Mouse (Mus musculus) right cerebral cortex, postnatal 10 days (tissue): ENCODE data around the gene Zfyve19.

Experiments used
- DNase-seq, 2 experiments: peaks; one replicate each; pipeline ENCODE4 v3.0.0; 2021; ENCODE audit warnings: low spot score in 2 of 2

The Zfyve19 gene

DNA sequence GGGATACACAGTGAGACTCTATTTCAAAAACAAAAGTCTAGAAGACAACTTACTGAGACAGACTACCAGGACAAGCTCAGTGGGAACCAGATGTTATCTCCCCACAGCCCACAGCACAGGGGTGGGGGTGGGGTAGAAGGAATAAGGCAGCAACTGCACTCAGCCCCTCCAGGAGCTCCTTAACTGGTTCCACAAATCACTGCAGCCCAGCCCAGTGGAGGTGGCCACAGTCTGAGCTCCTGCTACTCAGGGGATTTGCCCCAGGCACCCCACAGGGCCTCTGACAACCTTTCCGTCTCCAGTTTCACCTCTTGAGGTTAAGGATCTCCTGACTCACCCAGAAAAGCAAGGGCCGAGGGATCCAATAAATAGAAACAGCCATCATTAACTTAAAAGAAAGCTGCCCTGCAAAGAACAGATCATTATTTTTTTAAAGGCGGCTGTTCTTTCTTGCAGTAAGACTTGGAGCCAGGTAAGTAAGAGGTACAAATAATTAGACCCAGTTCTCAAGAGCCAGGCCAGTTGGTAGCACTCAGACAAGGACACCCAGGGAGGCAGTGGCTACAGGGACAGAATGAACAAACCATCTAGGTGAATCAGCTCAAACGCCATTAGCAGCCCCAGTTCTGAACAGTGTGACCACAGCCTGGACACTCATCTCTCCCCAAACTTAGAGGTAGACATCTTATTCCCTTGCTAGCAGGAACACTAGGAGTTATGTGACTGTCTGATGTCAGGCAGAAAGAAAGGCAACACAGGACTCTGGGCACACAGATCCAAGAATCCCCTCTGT lies 11.9 kb upstream of the Zfyve19 start:
- DNase-seq, result no peak

DNA sequence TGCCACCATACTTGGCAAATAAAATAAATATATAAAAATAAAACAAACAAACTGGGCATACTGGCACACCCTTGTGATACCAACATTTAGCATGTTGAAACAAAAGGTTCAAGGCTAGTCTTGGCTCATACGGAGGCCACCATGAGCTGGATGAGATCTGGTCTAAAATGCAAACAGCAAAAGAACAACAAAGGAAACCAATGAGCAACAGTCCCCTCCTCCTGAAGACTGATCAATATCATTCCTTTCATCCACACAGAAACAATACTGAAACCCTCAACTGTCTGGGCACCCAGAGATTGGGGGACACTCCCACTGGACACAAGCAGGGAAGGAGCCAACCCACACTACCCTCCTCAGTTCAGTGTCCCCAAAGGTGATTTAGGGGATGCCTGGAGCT lies 10.9 kb upstream of the Zfyve19 start:
- no peak for DNase-seq

DNA sequence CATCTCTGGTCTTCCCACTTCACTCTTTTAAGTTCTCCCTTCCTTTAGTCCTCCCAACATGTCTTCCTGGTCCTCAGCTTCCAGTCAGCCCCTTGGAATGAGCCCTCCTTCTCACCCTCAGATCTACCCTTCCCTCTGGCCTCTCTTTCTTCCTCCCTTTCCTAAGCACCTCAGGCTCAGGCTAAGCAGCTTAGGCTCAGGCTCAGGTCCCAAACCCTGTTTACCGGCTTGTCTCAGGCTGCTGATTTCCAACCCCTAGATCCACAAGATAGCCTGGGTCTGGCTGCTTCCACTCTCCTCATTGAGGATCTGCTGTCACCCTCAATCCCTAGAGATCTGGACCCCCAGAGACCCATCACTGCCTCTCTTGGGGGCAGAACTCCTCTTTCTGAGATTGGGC lies 10.4 kb upstream of the Zfyve19 start:
- no peak for DNase-seq

DNA sequence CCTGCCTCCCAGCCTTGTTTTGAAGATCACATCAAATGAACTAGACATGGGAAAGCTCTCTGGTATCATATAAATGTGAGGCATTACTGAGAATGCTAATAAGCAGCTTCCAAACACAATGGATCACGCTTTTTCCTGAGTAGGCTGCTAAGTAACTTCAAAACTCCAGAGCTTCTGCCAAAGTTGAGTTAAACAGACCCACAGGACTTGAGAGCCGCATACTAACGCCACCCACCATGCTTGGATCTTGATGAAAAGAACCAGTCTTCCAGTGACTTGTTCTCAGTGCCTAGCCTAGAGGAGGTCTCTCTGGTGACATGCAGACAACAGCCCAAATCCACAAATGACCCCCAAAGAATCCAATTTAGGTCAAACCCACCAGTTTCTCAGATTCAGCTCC lies 9.5 kb upstream of the Zfyve19 start:
- DNase-seq, result no peak

DNA sequence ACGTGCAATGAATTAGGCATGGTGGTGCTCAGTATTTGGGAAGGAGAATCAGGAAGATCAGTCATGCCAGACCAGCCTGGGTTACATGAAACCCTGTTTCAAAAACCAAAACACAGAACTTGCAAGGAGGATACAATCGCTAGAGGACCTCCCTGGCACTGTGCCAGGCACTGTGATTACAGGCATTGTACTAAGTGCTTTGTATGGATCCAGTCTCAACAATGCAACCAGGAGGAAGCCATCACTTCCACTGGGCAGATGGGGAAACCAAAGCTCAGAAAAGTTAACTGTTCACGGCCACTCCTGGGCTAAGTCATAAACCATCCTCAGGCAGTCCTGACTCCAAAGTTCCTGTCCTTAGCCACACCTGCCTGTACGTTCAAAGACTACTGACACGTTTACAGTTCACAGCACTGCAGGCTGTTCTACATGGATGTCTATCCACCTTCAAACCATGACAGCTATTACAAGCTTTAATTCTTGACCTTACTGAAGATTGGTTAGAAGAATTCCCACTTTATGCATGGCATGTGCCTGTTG lies 5.4 kb upstream of the Zfyve19 start:
- peak in 1 of 2 experiments; percentile 45 for DNase-seq

DNA sequence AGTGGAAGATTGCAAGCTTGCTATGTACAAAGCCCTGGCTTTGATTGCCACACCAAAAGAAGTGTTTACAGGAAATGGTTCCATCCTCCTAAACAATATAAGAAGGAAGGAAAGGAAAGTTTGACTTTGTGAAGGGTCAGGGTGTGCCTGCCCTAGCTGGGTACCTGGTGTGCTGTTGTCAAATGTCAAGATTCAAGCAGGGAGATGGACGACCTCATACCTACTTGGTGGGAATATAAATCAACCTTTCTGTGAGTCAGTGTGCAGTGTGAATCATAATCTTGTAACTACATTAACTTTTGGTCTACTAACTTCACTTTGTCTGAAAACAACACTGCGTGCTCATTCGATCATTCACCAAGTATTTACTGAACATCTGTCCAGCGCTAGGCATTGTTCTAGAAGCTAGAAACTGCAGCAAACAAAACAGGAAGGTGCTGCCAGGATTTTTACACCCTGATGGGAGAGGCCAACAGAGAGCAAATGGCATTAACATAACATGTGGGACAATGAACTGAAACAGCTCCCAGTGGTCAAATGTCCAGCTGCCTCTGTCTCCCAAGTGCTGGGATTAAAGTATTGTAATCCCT lies 4.5 kb upstream of the Zfyve19 start:
- DNase-seq, result no peak

DNA sequence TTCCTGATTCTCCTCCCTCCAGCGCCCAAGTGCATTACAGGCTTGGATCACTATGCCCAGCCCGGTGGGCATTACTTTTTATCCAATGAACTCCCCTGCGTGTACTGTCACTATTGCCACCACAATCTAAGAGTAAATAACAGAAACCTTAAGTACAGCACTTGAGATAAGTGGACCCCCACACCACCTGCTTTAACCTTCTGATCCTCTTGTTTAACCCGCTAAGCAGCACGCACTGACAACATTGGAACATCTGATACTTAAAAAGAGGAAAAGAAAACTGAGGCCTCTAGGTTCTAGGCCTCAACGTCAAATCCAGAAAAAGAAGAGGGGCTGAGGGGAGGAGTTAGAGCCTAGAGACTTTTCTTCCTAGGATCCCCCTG lies 465 bp upstream of the Zfyve19 start:
- DNase-seq, result no peak

DNA sequence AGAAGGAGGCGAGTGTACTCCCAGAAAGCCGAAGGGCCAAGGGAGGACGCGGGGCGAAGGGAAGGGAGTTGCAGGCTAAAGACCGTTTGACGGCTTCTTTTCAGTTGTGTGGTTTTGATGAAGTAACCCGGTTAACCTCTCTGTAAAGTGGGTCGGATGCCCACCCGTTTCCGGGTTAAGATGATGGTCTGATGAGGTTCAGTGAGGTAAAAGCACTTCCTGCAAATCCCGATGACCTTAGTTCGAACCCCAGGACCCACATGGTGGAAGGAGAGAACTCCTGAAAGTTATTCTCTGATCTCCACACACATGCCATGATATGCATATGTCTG lies 725 bp downstream of the Zfyve19 start:
- no peak for DNase-seq

DNA sequence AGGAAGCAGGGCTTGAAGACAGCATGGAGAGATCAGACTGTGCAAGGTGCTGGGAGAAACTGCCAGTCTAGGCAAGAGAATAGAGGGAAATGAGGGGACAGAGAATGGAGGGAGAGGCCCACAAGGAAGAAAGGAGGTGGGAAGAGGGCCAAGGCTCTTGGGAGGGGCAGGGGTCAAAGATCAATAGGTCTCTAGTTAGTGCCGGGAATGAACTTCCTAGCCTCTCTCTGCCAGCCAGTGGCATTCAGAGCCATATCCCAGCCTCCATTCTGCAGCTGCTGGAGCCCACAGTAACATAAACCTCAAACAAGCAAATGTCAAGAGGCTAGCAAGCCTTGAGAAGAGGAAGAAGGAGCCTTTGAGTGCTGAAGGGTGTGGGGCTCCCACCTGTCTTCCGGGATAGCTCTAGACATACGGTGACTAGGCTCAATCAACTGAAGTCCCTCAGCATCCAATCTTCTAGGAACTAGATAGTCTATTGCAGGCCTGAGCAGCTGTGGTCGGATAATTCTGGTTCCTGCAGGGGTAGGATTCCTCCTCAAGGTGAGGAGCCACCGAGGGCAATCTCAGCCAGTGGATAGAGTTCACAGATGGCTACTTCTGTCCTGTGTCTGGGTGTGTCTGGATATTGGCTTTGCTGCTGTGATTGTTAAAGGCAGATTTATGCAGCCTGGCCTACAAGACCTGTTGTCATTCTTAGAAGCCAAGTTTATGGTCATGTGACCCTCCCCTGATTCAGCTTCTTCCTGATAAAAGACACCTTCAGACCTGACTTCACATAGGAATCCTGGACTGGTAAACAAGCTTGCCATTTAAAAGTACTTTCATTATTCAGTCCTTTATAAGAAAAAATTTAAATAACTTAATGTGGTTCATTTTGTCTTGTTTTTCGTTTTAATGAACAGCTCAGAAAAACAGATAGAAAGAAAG lies 21.6 kb downstream of the Zfyve19 start, which contains the start of gene Ppp1r14d:
Gene Ppp1r14d, minus strand, starts transcription at position 132 of the 930 bp plus-strand sequence.
- DNase-seq, result no peak

DNA sequence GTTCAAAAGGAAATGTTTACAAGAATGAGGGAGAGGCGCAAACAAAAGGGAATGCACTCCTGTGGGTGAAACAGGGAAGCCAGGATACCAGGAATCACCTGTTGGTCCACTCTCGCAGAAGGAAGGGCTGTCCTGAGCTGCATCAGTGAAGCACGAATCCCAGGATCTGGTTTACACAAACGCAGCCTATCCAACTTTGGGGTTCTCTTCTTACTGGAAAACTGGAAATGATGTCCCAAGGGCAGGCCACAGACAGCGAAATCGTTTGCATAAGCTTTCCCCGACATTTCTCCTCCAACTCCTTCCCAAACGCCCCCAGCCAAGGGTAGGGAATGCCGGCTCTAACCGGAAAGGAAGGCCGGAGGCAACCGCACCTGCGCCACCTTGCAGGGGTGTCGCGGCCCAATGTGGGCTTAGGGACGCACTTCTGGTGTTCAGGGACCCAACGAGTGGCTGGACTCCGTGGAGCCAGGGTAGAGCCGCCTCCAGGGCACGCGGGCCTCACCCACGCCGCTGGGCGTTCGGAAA lies 28.3 kb downstream of the Zfyve19 start:
- no peak for DNase-seq

DNA sequence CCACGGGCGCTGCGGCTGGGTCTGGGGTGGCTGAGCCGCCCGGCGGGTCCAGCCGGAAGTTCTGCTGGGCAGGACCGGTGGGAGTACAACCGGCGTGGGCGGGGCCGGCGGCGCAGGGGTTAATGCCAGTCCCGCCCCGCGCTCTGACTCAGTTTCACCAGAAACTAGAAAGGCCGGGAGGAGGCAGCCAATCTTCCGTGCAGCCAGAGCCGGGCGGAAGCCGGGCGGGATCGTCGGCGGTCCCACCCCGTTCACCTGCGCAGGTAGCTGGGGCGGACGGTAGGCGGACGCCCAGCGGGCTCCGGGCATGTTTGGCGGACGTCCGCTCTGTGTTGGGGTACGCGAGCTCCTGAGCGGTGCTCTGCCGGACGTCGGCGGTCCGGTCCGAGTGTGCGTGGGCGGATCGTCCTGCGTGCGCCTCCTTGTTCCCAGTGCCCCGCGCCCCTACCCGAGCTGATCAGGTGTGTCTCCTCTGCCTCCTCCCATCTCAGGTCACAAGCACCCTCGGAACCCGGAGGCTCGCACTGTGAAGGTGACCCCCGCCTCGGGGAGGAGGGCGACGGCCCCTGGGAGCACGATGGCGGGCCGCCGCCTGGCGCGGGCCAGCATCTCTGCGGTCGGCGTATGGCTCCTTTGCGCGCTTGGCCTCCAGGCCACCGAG lies 28.9 kb downstream of the Zfyve19 start, which contains the start of gene Spint1:
Gene Spint1, plus strand, starts transcription at position 153 of the 661 bp plus-strand sequence.
- DNase-seq, result no peak

DNA sequence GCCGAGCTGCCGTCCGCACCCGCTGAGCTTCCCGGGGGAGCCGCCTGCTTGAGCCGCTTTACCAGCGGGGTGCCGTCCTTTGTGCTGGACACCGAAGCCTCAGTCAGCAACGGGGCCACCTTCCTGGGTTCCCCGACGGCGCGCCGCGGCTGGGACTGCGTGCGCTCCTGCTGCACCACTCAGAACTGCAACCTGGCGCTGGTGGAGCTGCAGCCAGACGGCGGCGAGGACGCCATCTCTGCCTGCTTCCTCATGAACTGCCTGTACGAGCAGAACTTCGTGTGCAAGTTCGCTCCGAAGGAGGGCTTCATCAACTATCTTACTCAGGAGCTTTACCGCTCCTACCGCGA lies 29.4 kb downstream of the Zfyve19 start:
- peak in 1 of 2 experiments; percentile 35 for DNase-seq

DNA sequence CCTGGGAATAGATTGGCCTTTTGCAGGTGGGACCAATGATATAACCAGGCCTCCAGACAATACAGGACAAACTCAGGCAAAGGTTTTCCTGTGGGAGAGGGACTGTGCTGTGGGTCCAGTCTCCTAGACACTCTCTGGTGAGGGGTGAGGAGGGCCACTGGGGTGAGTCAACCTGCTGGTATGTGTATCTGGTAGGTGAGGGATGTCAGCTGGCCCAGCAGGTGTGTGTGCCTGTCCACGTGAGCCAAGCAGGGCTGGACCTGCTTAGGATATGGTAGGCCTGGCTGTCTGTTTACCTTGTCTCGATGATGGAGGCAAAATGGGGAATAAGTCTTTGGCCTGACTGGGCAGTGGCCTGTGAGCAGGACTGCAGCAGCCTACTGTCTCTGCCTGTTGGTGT lies 30.3 kb downstream of the Zfyve19 start:
- DNase-seq, result no peak

DNA sequence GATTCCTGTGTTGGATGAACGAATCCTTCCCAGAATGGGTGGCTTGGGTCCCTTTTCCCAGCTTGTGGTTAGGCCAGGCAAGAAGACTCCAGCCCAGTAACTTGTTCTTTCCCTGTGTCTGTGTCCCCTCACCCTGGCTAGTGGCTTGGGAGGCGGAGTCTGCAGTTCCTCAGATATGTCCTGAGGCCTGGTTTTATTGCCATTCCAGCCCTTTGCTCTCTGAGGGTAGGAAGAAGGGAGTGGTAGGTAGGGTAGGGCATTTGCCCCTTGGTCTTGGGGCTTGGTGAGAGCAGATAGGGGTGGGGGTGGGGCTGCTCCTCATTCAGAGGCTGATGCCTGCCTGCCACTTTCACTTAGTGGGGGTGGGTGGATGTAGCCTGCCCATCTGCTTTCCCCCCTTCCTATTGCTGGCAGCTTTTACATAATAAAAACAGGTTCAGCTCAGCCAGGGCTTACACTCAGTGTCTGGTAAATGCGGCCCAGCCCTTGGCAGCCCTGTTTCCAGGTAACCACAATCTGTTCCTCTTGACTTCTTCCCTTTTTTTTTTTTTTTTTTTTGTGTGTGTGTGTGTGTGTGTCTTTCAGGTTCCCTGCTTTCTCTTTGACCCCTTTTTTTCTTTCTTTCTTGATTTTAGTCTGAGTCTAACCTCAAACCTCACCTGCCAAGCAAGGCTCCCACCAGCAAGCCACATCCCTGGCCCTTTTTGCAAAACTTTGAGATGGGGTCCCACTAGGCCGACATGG lies 31.8 kb downstream of the Zfyve19 start:
- no peak for DNase-seq

DNA sequence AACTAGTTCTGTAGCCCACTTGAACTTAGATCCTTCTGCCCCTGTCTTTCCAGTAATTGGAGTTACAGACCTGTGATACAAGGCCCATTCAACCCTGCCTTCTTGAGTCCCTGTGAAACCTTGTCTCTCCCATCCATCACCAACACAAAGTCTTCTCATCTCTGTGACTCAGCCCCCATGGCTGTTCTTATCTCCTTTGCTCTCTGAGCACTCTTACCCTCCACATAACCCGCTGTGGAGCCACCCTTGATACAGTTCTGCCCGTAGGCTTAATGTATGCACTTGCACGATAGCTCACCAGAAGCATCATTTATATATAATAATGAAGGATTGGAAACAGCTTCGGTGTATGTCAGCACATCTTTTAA lies 32.4 kb downstream of the Zfyve19 start:
- DNase-seq, result no peak

DNA sequence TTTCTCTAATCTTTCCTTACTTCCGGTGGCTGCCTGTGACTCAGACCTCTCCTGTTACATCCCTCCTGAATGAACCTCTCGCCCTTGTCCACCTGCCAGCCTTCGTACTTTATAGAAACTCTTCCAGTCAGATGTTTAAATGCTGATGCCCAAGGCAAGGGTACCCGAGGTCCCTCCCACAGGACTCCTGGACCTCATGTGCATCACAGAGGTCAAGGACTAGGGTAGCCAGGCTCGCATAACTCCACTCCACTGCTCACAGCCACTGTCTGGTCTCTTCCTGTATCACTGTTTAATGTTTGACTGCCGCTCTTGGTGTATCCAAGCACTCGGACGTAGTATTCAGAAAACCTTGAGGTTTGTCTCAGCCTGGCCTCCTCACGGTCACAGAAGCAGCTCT lies 34.1 kb downstream of the Zfyve19 start:
- DNase-seq, result no peak

DNA sequence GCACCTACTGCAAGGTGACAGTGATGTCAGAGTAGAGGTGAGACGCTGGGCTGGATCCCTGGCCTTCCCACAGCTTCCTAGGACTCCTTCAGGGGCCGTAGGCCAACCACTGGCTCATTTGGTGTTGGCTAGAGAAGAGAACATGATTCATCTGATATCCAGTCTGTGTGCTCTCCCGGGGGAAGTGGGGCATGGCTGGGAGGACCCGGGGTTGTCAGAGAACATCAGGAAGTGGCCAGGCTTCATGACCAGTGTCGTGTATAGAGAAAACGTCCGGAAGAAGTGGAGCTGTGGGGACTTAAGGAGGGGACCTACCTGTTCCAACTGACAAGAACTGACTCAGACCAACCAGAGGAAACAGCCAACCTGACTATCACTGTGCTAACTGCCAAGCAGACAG lies 36.8 kb downstream of the Zfyve19 start:
- DNase-seq, result no peak

DNA sequence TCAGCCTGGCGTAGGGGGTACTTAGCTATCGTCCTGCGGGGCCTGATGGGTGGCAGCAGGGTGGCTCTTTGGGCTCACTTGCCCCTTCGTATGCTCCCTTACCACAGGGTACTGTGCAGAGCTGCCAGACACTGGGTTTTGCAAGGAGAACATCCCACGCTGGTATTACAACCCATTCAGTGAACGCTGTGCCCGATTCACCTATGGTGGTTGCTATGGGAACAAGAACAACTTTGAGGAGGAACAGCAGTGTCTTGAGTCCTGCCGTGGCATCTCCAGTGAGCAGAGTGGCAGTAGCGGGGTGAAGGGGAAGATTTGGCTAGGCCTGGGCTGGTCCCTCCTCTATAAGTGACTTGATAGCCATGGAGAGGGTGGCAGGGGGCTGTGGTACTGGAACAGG lies 39.5 kb downstream of the Zfyve19 start:
- no peak for DNase-seq

DNA sequence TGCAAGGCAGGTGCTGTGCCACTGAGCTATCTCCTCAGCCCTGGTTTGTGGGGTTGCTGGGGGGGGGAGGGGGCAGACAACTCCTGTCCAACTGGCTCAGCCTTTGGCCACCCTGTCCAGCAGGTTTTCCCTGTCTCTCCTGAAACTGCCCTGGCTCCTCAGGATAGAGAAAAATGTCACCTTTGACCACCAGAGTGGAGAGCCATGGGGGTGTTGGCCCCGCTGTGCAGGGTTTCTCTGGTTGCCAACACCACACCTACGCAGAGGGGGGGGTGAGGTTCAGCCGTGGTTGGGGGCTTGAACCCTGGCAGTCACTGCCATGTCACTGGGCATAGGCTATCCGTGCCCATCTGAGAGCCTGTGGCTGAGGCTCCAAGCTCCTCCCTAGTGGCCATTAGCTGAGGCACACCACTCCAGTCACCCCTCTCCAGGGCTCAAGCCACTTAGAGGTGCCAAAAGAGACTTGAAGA lies 41.2 kb downstream of the Zfyve19 start:
- no peak for DNase-seq

DNA sequence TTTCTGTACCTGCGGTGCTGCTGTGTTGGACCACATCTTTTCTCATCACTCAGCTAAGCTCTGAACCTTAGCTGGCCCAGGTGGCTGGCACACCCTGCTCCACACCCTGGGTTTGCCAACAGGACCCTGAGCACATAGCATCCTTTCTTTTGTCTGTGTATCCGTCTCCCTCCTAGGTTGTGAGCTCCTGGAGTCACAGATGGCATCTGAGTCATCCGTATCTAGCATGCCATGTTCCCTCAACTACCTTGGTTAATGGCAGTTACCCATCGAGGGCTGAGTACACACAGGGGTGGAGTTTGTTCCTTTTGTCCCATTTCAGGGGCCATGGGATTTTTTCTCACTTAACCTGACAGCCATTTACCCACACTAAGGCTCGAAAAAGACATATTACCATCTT lies 42.0 kb downstream of the Zfyve19 start:
- DNase-seq, result no peak
